ENCODE assay signal across 28 mouse cellular contexts in genomic region chr1:40242717-40243116, GRCm38 (mm10). TPM values are rescaled to one million over a fixed set of nuclear protein-coding genes. Genes with fewer than 3 reads are reported as not detected.
DNase-seq lines count a peak whose midpoint lies in the region; ATAC-seq and TF ChIP-seq lines count a peak whose summit lies in the region.
"Had no signal": no experiment of that assay in that cellular context is flagged by ENCODE, and none has a peak within 500 bp of the region (broad histone marks: within the 10 kb centered on the region; RNA-seq: fewer than 3 reads in every experiment).

No protein-coding gene starts in this region.

- POLR2A ChIA-PET in Patski (lab: Charles Lee) = no interaction called here

- no peak for TF ChIP-seq POLR2A in liver, adult 2 months (IDR thresholded peaks at IDR 0.05; ENCODE audit: extremely low read depth, insufficient read depth, low read length)

- intact Hi-C loops in left cerebral cortex, postnatal 14 days (cut with DNase I) = no loop called here

- CTCF ChIA-PET in Patski (lab: Charles Lee) = interaction anchor here (0.8 to 2.1 kb wide), 5 partner anchors 8 to 28 kb away, joined by 3 to 6 read pairs (median 3); no protein-coding TSS in a partner anchor

- H3K4me2 ChIP-seq in liver, embryonic 11.5 days = no peak overlapping the region
- H3K4me2 ChIP-seq: embryonic facial prominence, embryonic 13.5 days; heart, embryonic 11.5 days; limb, embryonic 15.5 days; midbrain, embryonic 12.5 days; stomach, embryonic 15.5 days had no signal

- peaks cover 18% of the 10 kb centered on the region; the same call in 1 of the 2 replicates for H3K4me1 ChIP-seq in liver, adult 2 months (ENCODE audit: control insufficient read depth, insufficient read depth, low read length)
- H3K4me1 ChIP-seq in liver, embryonic 11.5 days (replicated peaks; ENCODE audit: control insufficient read depth, insufficient read depth, low read length) = no peaks in the 10 kb centered on the region
- H3K4me1 ChIP-seq: embryonic facial prominence, embryonic 13.5 days; hindbrain, embryonic 10.5 days; limb, embryonic 15.5 days; midbrain, embryonic 12.5 days; stomach, embryonic 15.5 days had no signal

- TF ChIP-seq CTCF in liver, adult 2 months (IDR thresholded peaks at IDR 0.05; ENCODE audit: low read depth, low read length) = no peak
- no peak for TF ChIP-seq CTCF in Patski (IDR thresholded peaks at IDR 0.05)

- H3K4me3 ChIP-seq in liver, adult 2 months (ENCODE audit: insufficient read depth, low read depth, low read length) = no peak overlapping the region
- no peak overlapping the region for H3K4me3 ChIP-seq in liver, embryonic 11.5 days (ENCODE audit: low read depth, low read length)
- H3K4me3 ChIP-seq: embryonic facial prominence, embryonic 13.5 days; erythroblast, embryonic 14.5 days; hindbrain, embryonic 10.5 days; left cerebral cortex, adult 2 months; limb, embryonic 15.5 days; midbrain, embryonic 12.5 days; stomach, embryonic 15.5 days had no signal

- 25% methylated on average over 1 of the region's 1 CpGs for WGBS in liver, adult 2 months
- 81% methylated on average over 1 of the region's 1 CpGs for WGBS in liver, embryonic 11.5 days

- no peaks in the 10 kb centered on the region for H3K9me3 ChIP-seq in liver, embryonic 11.5 days (ENCODE audit: control insufficient read depth, low read length)
- H3K9me3 ChIP-seq: embryonic facial prominence, embryonic 13.5 days; hindbrain, embryonic 10.5 days; limb, embryonic 15.5 days; midbrain, embryonic 12.5 days; stomach, embryonic 15.5 days had no signal

- no peak overlapping the region for H3K9ac ChIP-seq in liver, adult 2 months (ENCODE audit: low read depth, low read length)
- no peak overlapping the region for H3K9ac ChIP-seq in liver, embryonic 11.5 days (ENCODE audit: low read depth, low read length)
- H3K9ac ChIP-seq: embryonic facial prominence, embryonic 13.5 days; limb, embryonic 15.5 days; midbrain, embryonic 12.5 days; stomach, embryonic 15.5 days had no signal

- in situ Hi-C loops in Patski (cut with MboI; ENCODE audit: low pct_unique_long_range_greater_than_20kb) = no loop called here

- H3K79me2 ChIP-seq in liver, adult 2 months (ENCODE audit: control insufficient read depth, insufficient read depth, low read length) = peaks cover 10% of the 10 kb centered on the region; the same call in 1 of the 2 replicates

- DNase-seq in liver, adult 2 months (ENCODE audit: extremely low read depth, low read depth, low spot score) = peak; percentile 78
- DNase-seq in liver, embryonic 11.5 days (ENCODE audit: low spot score) = no peak
- DNase-seq in Patski (ENCODE audit: low read depth, low spot score) = peak; percentile 86
- peak; percentile 35 for DNase-seq in adipocyte (ENCODE audit: low spot score)
- peak; percentile 55 for DNase-seq in layer of hippocampus, adult 9-11 months
- no peak for DNase-seq in testis, postnatal 10 days (ENCODE audit: low spot score)
- no peak for DNase-seq in left cerebral cortex, postnatal 14 days (ENCODE audit: low spot score in 2 of 2)
- DNase-seq: adrenal gland, postnatal 10 days; cerebellum, adult 8-10 months; cerebellum, postnatal 36 days; embryo, embryonic 11 days; heart, postnatal 10 days; kidney, postnatal 4 days; left cerebral cortex, postnatal 4 days; lung, adult 2 months had no signal

- H3K27ac ChIP-seq in liver, adult 2 months (replicated peaks; ENCODE audit: insufficient read depth, low read depth, low read length) = no peak overlapping the region
- no peak overlapping the region for H3K27ac ChIP-seq in liver, embryonic 11.5 days (ENCODE audit: low read depth, low read length)
- H3K27ac ChIP-seq: embryonic facial prominence, embryonic 13.5 days; hindbrain, embryonic 10.5 days; hindbrain, postnatal 0 days; left cerebral cortex, adult 2 months; midbrain, embryonic 12.5 days; stomach, embryonic 15.5 days had no signal

- ATAC-seq in liver, embryonic 11.5 days (replicated peaks; ENCODE audit: low FRiP score) = no peak
- peak; percentile 87 for ATAC-seq in Patski
- ATAC-seq: activated CD4-positive, CD25-positive, alpha-beta regulatory T cell, adult 4 months; forebrain, embryonic 14.5 days; hindbrain, postnatal 0 days; intestine, embryonic 16.5 days had no signal

- no peaks in the 10 kb centered on the region for H3K27me3 ChIP-seq in liver, adult 2 months (ENCODE audit: control insufficient read depth, insufficient read depth, low read length)
- no peaks in the 10 kb centered on the region for H3K27me3 ChIP-seq in liver, embryonic 11.5 days (replicated peaks; ENCODE audit: control insufficient read depth, insufficient read depth, low read length)
- no peaks in the 10 kb centered on the region for H3K27me3 ChIP-seq in Patski
- H3K27me3 ChIP-seq: embryonic facial prominence, embryonic 13.5 days; limb, embryonic 15.5 days; midbrain, embryonic 12.5 days; stomach, embryonic 15.5 days had no signal

- peaks cover 5% of the 10 kb centered on the region; the same call in 1 of the 2 replicates for H3K36me3 ChIP-seq in liver, adult 2 months (ENCODE audit: control insufficient read depth, insufficient read depth, low read length)
- H3K36me3 ChIP-seq in liver, embryonic 11.5 days (ENCODE audit: control insufficient read depth, insufficient read depth, low read length) = no peaks in the 10 kb centered on the region
- H3K36me3 ChIP-seq: embryonic facial prominence, embryonic 13.5 days; hindbrain, embryonic 10.5 days; limb, embryonic 15.5 days; midbrain, embryonic 12.5 days; stomach, embryonic 15.5 days had no signal

RNA-seq across cellular contexts. Expression of gene Il1r1, which starts 17.8 kb away (rescaled TPM):
- total RNA-seq in liver, adult 2 months (2014; rRNA removed) = 9.4 and 16.0 TPM in 2 replicates
- polyA plus RNA-seq in liver, adult 2 months (2012; rRNA removed) = 2.0 and 5.5 TPM in 2 replicates
- 22.0 and 23.8 TPM in 2 replicates for polyA plus RNA-seq in liver, embryonic 11.5 days (2014; fragmentation: Nextera tagmentation; extraction: Ambion mirVana)
- polyA plus RNA-seq in Patski (2021) = 32.6 TPM
- 1 to 10 TPM; 2.5 to 3.5 TPM for total RNA-seq in left cerebral cortex, postnatal 14 days (2021)
- total RNA-seq: monocyte, adult 5-6 weeks had no signal

Comparison
In these comparisons a context has a peak if more than half of its experiments do, and no peak if none do; other contexts are left out.
1. DNase-seq: peak in liver, adult 2 months (single experiment), Patski (single experiment), adipocyte (single experiment) and layer of hippocampus, adult 9-11 months (single experiment); none in liver, embryonic 11.5 days (single experiment), testis, postnatal 10 days (single experiment) and left cerebral cortex, postnatal 14 days (0 of 2).